Comparison of ENCODE assay signal across 8 mouse cellular contexts in genomic region chr11:60540761-60541160, GRCm38 (mm10). TPM values are rescaled to one million over a fixed set of nuclear protein-coding genes. Genes with fewer than 3 reads are reported as not detected.
DNase-seq lines count a peak whose midpoint lies in the region; ATAC-seq and TF ChIP-seq lines count a peak whose summit lies in the region.

No protein-coding gene starts in this region.

- peak overlapping the region; percentile 30; the same call in 1 of the 2 replicates for H3K4me3 ChIP-seq in lung, postnatal 0 days (ENCODE audit: low read depth, low read length)
- H3K4me3 ChIP-seq in lung, adult 2 months (replicated peaks; ENCODE audit: extremely low read depth, low read depth, low read length) = no peak overlapping the region
- H3K4me3 ChIP-seq in limb, embryonic 12.5 days (replicated peaks) = peak overlapping the region; percentile 98
- peak overlapping the region; percentile 44 for H3K4me3 ChIP-seq in stomach, embryonic 16.5 days (replicated peaks; ENCODE audit: low read length)

- H3K36me3 ChIP-seq in lung, postnatal 0 days (ENCODE audit: insufficient read depth, low read length) = no peaks in the 10 kb centered on the region
- H3K36me3 ChIP-seq in limb, embryonic 12.5 days = peaks cover 37% of the 10 kb centered on the region
- H3K36me3 ChIP-seq in stomach, embryonic 16.5 days (ENCODE audit: control insufficient read depth, insufficient read depth, low read length) = no peaks in the 10 kb centered on the region

- H3K9me3 ChIP-seq in lung, postnatal 0 days (ENCODE audit: low read length) = no peaks in the 10 kb centered on the region
- H3K9me3 ChIP-seq in limb, embryonic 12.5 days = no peaks in the 10 kb centered on the region
- no peaks in the 10 kb centered on the region for H3K9me3 ChIP-seq in stomach, embryonic 16.5 days (replicated peaks; ENCODE audit: control insufficient read depth, low read length)

- ATAC-seq in lung, postnatal 0 days = no peak
- ATAC-seq in limb, embryonic 12.5 days (ENCODE audit: insufficient number of reproducible peaks, insufficient read depth, low FRiP score, low TSS enrichment, low read depth) = no peak
- no peak for ATAC-seq in stomach, embryonic 16.5 days (ENCODE audit: insufficient read depth, low FRiP score)

- peaks cover 24% of the 10 kb centered on the region; the same call in 1 of the 2 replicates for H3K4me1 ChIP-seq in lung, postnatal 0 days (ENCODE audit: insufficient read depth, low read depth, low read length)
- H3K4me1 ChIP-seq in lung, adult 2 months (ENCODE audit: control insufficient read depth, insufficient read depth, low read length) = peaks cover 28% of the 10 kb centered on the region
- peaks cover 44% of the 10 kb centered on the region for H3K4me1 ChIP-seq in limb, embryonic 12.5 days (replicated peaks)
- H3K4me1 ChIP-seq in stomach, embryonic 16.5 days (ENCODE audit: control insufficient read depth, insufficient read depth, low read length) = peaks cover 44% of the 10 kb centered on the region

- H3K27ac ChIP-seq in lung, postnatal 0 days (ENCODE audit: low read length) = 0 out of 2 replicates have a peak overlapping the region, but pooled peaks have one; percentile 43
- H3K27ac ChIP-seq in limb, embryonic 12.5 days = no peak overlapping the region
- H3K27ac ChIP-seq in stomach, embryonic 16.5 days (ENCODE audit: low read length) = peak overlapping the region; percentile 56; the same call in 1 of the 2 replicates

- H3K27me3 ChIP-seq in lung, postnatal 0 days (replicated peaks; ENCODE audit: insufficient read depth, low read length) = no peaks in the 10 kb centered on the region
- H3K27me3 ChIP-seq in limb, embryonic 12.5 days = no peaks in the 10 kb centered on the region
- no peaks in the 10 kb centered on the region for H3K27me3 ChIP-seq in stomach, embryonic 16.5 days (ENCODE audit: control insufficient read depth, insufficient read depth, low read length)

- peak overlapping the region; percentile 85 for H3K4me2 ChIP-seq in lung, postnatal 0 days (replicated peaks; ENCODE audit: low read depth, low read length)
- H3K4me2 ChIP-seq in limb, embryonic 12.5 days = peak overlapping the region; percentile 96
- H3K4me2 ChIP-seq in stomach, embryonic 16.5 days (ENCODE audit: low read depth, low read length) = peak overlapping the region; percentile 97

- no peak for DNase-seq in lung, postnatal 0 days (ENCODE audit: low spot score)
- no peak for DNase-seq in lung, adult 2 months
- DNase-seq in gonadal fat pad, adult 2 months (ENCODE audit: low read depth) = peak; percentile 70
- no peak for DNase-seq in layer of hippocampus, postnatal 10 days (ENCODE audit: low spot score in 2 of 2)
- DNase-seq in left cerebral cortex, postnatal 10 days (ENCODE audit: extremely low spot score in 1 of 2, low spot score in 2 of 2) = no peak
- DNase-seq in right cerebral cortex, adult 18-20 months = no peak

- no peak for TF ChIP-seq CTCF in lung, postnatal 0 days (IDR thresholded peaks at IDR 0.05)
- no peak for TF ChIP-seq CTCF in lung, adult 2 months (IDR thresholded peaks at IDR 0.05; ENCODE audit: insufficient read depth, low read length)

- TF ChIP-seq EP300 in lung, postnatal 0 days (IDR thresholded peaks at IDR 0.05) = no peak

- H3K9ac ChIP-seq in lung, postnatal 0 days (replicated peaks; ENCODE audit: low read depth) = no peak overlapping the region
- H3K9ac ChIP-seq in limb, embryonic 12.5 days (replicated peaks) = peak overlapping the region; percentile 57; the same call in 1 of the 2 replicates
- peak overlapping the region; percentile 65 for H3K9ac ChIP-seq in stomach, embryonic 16.5 days (ENCODE audit: low read length)

- 44% methylated on average over 2 of the region's 2 CpGs for WGBS in lung, postnatal 0 days
- 48% methylated on average over 2 of the region's 2 CpGs for WGBS in lung, adult 2 months
- 76% methylated on average over 2 of the region's 2 CpGs for WGBS in limb, embryonic 12.5 days
- WGBS in stomach, embryonic 16.5 days = 60% methylated on average over 2 of the region's 2 CpGs

- no peak for TF ChIP-seq POLR2A in lung, adult 2 months (IDR thresholded peaks at IDR 0.05; ENCODE audit: borderline replicate concordance, extremely low read depth, low read depth, low read length)

- intact Hi-C loops in left cerebral cortex, postnatal 10 days (cut with DNase I) = no loop called here

RNA-seq across cellular contexts. Expression of gene Alkbh5, which starts 4.6 kb away (rescaled TPM):
- polyA plus RNA-seq in lung, postnatal 0 days (2015; fragmentation: Nextera tagmentation; extraction: Ambion mirVana) = 36.5 and 40.5 TPM in 2 replicates
- polyA plus RNA-seq in lung, adult 2 months (2012; rRNA removed) = 28.0 and 28.3 TPM in 2 replicates
- 31.3 and 34.8 TPM in 2 replicates for polyA plus RNA-seq in gonadal fat pad, adult 2 months (2012; rRNA removed)
- polyA plus RNA-seq in limb, embryonic 12.5 days (2016; fragmentation: Nextera tagmentation; extraction: Ambion mirVana) = 31.8 and 40.2 TPM in 2 replicates
- 26.3 and 26.7 TPM in 2 replicates for polyA plus RNA-seq in stomach, embryonic 16.5 days (2015; fragmentation: Nextera tagmentation; extraction: Ambion mirVana)
- total RNA-seq in layer of hippocampus, postnatal 10 days (2021) = 10 to 100 TPM; 39.0 to 40.1 TPM
- total RNA-seq in left cerebral cortex, postnatal 10 days (2021) = 10 to 100 TPM; 35.8 to 35.9 TPM
